Mouse (Mus musculus) hindbrain, embryonic 15.5 days (tissue): Measurements from ENCODE around the gene Ppp1r14b. TPM values are rescaled to one million over a fixed set of nuclear protein-coding genes. Genes with fewer than 3 reads are reported as not detected.

Experiments used
- ATAC-seq: fragments of 200-750 bp; cut with Nextera tagmentation; 2 replicates; pipeline ENCODE4 v1.8.0; 2017; ENCODE audit warnings: low read depth, moderate number of reproducible peaks, moderate TSS enrichment; ENCODE audit not compliant: low FRiP score
- H3K27ac ChIP-seq: fragments of 300-500 bp; sonication (generic); replicated peaks from 2 replicates; pipeline ENCODE4 v1.5.1; 2015; ENCODE audit warnings: mild to moderate bottlenecking, inconsistent platforms
- H3K27me3 ChIP-seq: fragments of 300-500 bp; sonication (generic); 2 replicates; pipeline ENCODE4 v1.6.1; 2015; ENCODE audit warnings: control low read depth, inconsistent platforms
- H3K36me3 ChIP-seq: fragments of 300-500 bp; sonication (generic); 2 replicates; pipeline ENCODE4 v1.6.1; 2015; ENCODE audit warnings: control low read depth, inconsistent platforms
- H3K4me1 ChIP-seq: fragments of 300-500 bp; sonication (generic); replicated peaks from 2 replicates; pipeline ENCODE4 v1.6.1; 2015; ENCODE audit warnings: control low read depth, inconsistent platforms
- H3K4me2 ChIP-seq: fragments of 300-500 bp; sonication (generic); 2 replicates; pipeline ENCODE4 v1.6.1; 2015; ENCODE audit warnings: moderate library complexity, mild to moderate bottlenecking, inconsistent platforms
- H3K4me3 ChIP-seq: fragments of 300-500 bp; sonication (generic); 2 replicates; pipeline ENCODE4 v1.5.1; 2015; ENCODE audit warnings: mild to moderate bottlenecking, inconsistent platforms
- H3K9ac ChIP-seq: fragments of 300-500 bp; sonication (generic); 2 replicates; pipeline ENCODE4 v1.6.1; 2015; ENCODE audit warnings: inconsistent platforms
- H3K9me3 ChIP-seq: fragments of 300-500 bp; sonication (generic); 2 replicates; pipeline ENCODE4 v1.6.1; 2016; ENCODE audit warnings: control low read depth, inconsistent platforms
- WGBS: fragments of 180-500 bp; shearing (Covaris S2); methylation state at CpG from one replicate; pipeline ENCODE4 v1.1.7; 2015; 5-methylcytosine and 5-hydroxymethylcytosine counted together
- polyA plus RNA-seq: library from polyadenylated mRNA; unstranded; fragments of >200 nt; fragmentation: Nextera tagmentation; extraction: Ambion mirVana; gene quantifications from 2 replicates; pipeline ENCODE4 v1.2.1, GENCODE M21; 2015

The Ppp1r14b gene
- polyA plus RNA-seq, 1 experiment from 2014 or later = 211 TPM

DNA sequence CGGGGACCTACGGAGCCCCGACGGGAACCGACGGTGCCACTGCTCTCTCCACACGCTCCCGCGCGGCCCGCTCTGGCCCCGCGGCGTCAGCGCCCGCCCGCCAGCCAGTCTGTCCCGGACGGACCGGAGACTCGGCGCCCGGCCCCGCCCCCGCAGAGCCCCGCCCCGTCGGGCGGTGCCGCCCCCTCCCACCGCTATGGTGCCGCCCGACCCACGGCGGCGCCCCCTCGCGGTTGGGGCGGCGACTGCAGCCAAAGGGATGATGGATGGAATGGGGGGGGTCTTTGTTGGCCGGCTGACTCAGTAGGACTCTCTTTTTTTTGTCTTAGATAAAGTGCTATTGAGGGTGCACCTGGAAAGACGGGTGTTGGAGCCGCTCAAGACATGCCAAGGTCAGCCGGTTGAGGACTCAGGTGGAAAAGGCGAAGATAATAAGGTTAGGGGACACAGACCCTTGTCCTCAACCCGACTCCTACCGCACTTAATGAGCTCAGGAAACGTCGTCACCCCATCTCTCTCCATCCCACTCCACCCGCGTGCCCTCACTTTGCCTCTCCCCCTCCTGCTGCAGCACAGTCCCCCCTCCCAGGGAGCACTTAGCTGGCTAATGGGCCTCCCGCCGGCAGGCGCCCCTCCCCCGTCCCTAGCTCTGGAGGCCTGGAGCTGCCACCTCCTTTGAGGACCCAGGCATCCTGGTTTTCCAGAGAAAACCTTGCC, 4.9 kb upstream of the Ppp1r14b start:
- Histone ChIP-seq H3K9me3 (no peaks in the 10 kb centered on the region), H3K4me1 (peaks cover 19% of the 10 kb centered on the region), H3K9ac (0 out of 2 replicates have a peak overlapping the region, but pooled peaks have one; percentile 24), H3K27me3 (peaks cover 16% of the 10 kb centered on the region), H3K4me3 (peak overlapping the region; percentile 38), H3K36me3 (no peaks in the 10 kb centered on the region), H3K4me2 (peak overlapping the region; percentile 55), H3K27ac (no peak overlapping the region)
- WGBS = 1% methylated on average over 41 of the region's 55 CpGs
- no peak for ATAC-seq

DNA sequence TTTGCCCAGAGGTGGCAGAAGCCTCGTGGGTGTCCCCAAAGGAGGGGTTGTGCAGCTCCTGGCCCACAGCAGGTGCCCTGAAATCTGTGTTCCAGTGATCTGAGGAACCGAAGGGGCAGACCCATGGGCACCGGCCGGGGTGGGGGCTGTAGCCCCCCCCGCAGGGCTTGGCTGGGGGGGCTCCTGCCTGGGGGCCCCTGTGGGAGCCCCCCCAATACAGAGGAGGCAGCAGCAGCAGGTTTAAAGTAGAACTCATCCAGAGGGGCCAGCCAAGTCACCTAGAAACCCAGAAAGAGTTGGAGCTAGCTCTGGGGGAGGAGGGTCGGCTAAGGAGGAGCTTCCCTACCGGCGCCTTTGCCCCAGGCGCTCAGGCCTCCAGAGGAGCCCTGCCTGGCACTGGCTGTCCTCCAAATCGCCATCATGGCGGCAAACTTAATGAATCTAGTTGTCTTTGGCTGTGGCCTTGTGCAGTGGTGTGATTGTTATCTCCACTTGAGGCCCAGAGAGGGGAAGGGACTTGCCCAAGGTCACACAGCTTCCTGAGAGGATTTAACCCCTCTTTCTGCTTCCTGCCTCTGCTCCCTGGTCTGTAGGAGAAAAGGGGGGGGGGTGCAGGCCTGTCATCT, 4.2 kb upstream of the Ppp1r14b start:
- peak overlapping the region; percentile 55; the same call in 1 of the 2 replicates for H3K4me2 ChIP-seq
- no peaks in the 10 kb centered on the region for H3K36me3 ChIP-seq
- H3K27me3 ChIP-seq = peaks cover 16% of the 10 kb centered on the region
- no peaks in the 10 kb centered on the region for H3K9me3 ChIP-seq
- no peak for ATAC-seq
- no peak overlapping the region for H3K27ac ChIP-seq
- no peak overlapping the region for H3K9ac ChIP-seq
- peaks cover 19% of the 10 kb centered on the region for H3K4me1 ChIP-seq
- 0 out of 2 replicates have a peak overlapping the region, but pooled peaks have one; percentile 38 for H3K4me3 ChIP-seq
- WGBS = 22% methylated on average over 11 of the region's 11 CpGs

DNA sequence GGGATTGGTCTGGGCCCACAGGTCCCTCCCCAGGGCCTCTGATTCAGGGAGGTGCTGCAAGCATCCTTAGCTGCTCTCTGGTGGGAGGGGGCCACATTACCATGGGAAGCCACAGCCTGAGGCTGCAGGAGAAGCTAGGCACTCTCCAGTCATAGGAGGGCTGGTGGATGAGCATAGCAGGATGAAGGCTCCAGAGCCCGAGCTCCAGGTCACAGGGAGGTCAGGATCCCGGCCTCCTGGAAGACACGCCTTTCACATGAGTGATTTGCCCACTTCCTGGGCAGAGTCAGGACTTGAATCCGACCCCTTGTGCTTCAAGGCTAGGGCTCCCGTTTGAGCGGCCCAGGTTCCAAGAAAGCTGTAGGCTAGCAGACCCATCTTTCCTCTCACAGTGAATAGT, 3.1 kb upstream of the Ppp1r14b start:
- Histone ChIP-seq H3K4me2 (no peak overlapping the region), H3K9me3 (no peaks in the 10 kb centered on the region), H3K36me3 (no peaks in the 10 kb centered on the region), H3K27me3 (peaks cover 16% of the 10 kb centered on the region), H3K4me1 (peaks cover 28% of the 10 kb centered on the region), H3K27ac (no peak overlapping the region), H3K4me3 (no peak overlapping the region), H3K9ac (no peak overlapping the region)
- WGBS = 35% methylated on average over 6 of the region's 6 CpGs
- no peak for ATAC-seq

DNA sequence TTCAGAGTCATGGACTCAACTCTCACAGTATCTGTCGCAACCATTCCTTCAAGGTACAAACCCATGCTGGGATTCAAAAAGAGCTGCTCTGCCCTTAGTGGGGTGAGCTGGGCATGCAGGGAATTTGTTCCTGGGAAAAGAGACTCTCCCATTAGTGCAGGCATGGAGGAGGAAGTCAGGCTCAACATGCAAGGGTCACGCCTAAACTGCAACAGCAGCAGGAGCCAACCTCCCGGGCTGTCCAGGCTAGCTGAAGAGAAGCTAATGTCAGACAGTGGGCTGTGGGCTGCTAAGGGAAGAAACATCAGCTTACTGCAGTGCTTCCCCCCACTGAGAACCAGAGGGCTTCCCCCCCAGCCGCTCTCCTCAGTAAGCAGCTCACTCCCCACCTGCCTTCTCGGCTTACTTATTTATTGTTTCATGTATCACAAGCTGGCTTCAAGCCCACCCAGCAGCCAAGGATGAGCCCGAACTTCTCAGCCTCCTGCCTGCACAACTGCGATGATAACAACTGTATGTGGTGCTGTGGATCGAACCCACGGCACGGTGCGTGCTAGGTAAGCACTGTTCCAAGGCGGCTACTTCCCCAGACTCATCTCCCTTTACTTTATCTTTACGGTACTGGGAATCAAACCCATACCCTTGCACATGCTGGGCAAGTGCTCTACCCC, 2.4 kb upstream of the Ppp1r14b start:
- no peak for ATAC-seq
- Histone ChIP-seq H3K36me3 (no peaks in the 10 kb centered on the region), H3K27me3 (peaks cover 16% of the 10 kb centered on the region), H3K4me3 (no peak overlapping the region), H3K9me3 (no peaks in the 10 kb centered on the region), H3K4me2 (no peak overlapping the region), H3K4me1 (peaks cover 36% of the 10 kb centered on the region), H3K27ac (no peak overlapping the region), H3K9ac (no peak overlapping the region)
- 84% methylated on average over 13 of the region's 13 CpGs for WGBS

DNA sequence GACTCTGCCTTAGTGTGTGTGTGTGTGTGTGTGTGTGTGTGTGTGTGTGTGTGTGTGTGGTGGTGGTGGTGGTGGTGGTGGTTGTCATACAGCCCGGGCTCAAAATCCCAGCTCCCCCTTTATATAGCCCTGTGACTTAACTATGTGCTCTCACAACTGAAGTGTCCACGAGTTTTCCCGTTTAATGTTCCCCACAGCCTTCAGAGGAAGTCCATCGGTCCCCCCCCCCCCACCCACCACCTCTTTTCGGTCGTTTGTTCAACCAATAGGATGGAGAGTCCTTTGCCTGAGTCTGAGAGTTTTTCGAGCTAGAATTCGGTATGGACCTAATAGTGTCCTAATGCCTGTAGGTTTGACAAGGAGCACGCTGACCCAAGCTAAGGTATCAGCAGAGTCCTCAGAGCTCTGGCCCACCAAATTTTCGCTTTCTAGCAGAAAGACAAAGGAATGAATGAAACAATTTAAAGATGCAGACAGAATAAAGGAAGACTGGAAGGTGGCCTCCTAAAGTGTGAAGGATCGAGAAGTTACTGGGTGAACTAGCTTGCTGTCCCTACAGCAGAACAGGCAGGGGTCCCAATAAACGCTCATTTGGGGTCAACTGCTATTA, 1.1 kb upstream of the Ppp1r14b start:
- H3K9ac ChIP-seq = peak overlapping the region; percentile 58
- peak overlapping the region; percentile 91 for H3K27ac ChIP-seq
- no peaks in the 10 kb centered on the region for H3K36me3 ChIP-seq
- H3K4me2 ChIP-seq = peak overlapping the region; percentile 87
- no peaks in the 10 kb centered on the region for H3K9me3 ChIP-seq
- peak overlapping the region; percentile 69 for H3K4me3 ChIP-seq
- ATAC-seq = no peak
- 40% methylated on average over 12 of the region's 12 CpGs for WGBS
- peaks cover 49% of the 10 kb centered on the region for H3K4me1 ChIP-seq
- H3K27me3 ChIP-seq = peaks cover 11% of the 10 kb centered on the region; the same call in 1 of the 2 replicates

DNA sequence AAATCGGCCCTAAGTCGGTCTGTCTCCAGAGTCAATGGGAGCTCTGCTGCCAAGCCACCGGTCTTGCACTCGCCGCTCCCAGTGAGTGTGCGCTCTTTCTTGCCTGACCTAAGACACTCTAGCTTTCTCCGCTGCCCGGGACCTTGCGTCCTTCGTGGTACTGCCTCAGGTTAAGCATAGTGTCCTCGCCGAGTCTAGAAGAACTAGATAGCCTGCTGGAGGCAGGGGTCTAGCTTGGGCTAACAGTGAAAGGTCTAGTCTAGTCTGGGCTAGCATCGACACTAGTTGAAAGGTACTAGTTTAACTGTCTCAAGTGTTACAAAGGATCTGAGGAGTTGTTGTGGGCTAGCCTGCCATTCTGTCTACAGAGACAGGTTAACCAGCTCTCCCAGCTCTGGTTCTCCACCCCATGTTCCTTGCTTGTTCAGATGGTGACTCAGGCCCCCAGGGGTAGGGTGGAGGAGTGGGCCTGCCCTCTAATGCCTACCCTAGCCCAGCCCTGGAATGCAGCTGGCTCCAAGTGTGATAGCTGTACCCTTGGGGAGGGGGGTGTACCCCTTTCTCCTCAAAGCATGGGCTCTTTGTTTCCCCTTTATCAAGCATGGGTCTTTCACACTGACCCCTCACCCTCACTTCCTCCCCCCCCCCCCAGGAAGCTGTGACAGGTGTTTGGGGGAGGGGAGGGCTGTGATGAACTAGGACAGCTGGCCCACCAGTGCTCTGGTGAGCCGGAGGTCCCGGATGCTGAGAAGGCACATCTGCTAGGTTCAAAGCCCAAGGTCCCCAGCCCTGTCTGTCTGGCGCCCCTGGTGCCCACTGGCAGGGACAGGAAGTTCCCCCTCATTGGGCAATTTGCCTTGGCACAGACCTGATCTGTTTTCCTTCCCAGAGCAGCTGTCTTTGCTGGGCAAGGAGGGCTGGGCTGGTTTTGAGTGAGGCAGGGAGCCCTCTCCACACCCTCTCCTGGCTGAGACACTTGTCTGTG, 1.1 kb downstream of the Ppp1r14b start, which contains the start of gene Plcb3:
Gene Plcb3, minus strand, starts transcription at position 934 of the 985 bp plus-strand sequence.
- ATAC-seq = no peak
- peaks cover 45% of the 10 kb centered on the region for H3K4me1 ChIP-seq
- no peaks in the 10 kb centered on the region for H3K36me3 ChIP-seq
- peak within 1 kb of the TSS; percentile 91 for H3K27ac ChIP-seq
- H3K9me3 ChIP-seq = no peaks in the 10 kb centered on the region
- 0% methylated on average over 16 of the region's 16 CpGs for WGBS
- H3K9ac ChIP-seq = peak within 1 kb of the TSS; percentile 58
- H3K4me2 ChIP-seq = peak within 1 kb of the TSS; percentile 87
- H3K27me3 ChIP-seq = peaks cover 3% of the 10 kb centered on the region; the same call in 1 of the 2 replicates
- peak within 1 kb of the TSS; percentile 69 for H3K4me3 ChIP-seq

DNA sequence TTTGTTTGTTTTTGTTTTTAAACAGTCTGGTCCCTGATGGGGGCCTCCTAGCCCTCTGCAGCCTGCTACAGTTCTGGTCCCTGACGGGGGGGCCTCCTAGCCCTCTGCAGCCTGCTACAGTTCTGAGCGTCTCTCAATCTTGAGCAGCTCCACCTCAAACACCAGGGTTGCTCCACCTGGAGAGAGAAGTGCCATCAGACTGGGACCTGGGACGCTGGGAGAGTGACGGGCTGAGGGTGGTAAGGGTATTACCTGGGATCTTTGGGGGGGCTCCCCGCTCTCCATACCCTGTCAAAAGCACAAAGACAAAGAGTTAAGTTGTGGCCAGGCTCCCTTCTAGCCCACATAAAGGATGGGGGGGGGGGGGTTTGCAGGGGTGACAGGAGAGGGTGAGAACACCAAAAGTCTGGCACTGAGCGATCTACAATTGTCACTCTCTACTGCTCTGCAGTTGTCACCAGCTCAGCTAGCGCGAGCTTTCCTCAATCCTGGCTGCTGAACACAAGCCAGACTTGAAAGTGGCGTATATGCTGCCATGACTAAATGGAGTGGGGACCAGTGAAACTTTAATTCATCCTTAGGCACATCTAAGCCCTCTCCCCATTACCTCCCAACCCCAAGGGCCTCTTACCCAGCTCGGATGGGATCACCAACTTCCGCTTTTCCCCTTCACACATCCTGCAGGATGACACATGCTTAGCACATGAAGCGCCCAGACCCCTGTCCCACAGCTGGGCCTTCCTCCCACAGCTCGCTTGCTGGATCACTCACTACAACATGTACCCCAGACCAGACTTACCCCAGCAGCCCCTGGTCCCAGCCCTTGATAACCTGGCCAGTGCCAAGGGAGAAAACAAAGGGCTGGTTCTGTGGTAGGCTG, 3.2 kb downstream of the Ppp1r14b start:
- Histone ChIP-seq H3K4me1 (peaks cover 53% of the 10 kb centered on the region), H3K36me3 (0 out of 2 replicates have a peak, but pooled peaks cover 4% of the 10 kb centered on the region), H3K4me3 (peak overlapping the region; percentile 70; the same call in 1 of the 2 replicates), H3K4me2 (peak overlapping the region; percentile 87), H3K27ac (peak overlapping the region; percentile 97), H3K9me3 (no peaks in the 10 kb centered on the region), H3K9ac (0 out of 2 replicates have a peak overlapping the region, but pooled peaks have one; percentile 39), H3K27me3 (no peaks in the 10 kb centered on the region)
- 78% methylated on average over 13 of the region's 13 CpGs for WGBS
- no peak for ATAC-seq

DNA sequence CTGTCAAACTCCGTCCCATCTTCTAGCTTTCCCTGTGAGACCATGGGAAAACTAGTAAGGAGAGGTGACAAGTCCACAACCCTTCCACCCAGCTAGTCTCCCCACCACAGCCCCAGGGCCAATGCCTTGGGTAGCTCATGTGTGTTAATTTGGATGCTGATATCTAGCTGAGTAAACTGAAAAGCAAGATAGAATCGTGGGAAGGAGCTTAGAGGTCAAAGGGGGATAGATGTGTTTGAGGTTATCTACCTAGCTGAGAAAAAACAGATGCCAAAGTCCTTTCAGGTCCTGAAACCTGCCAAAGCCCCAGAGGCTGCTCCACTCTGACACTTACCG, 3.8 kb downstream of the Ppp1r14b start:
- Histone ChIP-seq H3K27ac (peak overlapping the region; percentile 97), H3K4me2 (peak overlapping the region; percentile 87), H3K9ac (peak overlapping the region; percentile 39), H3K9me3 (no peaks in the 10 kb centered on the region), H3K36me3 (peaks cover 8% of the 10 kb centered on the region; the same call in 1 of the 2 replicates), H3K27me3 (no peaks in the 10 kb centered on the region), H3K4me3 (peak overlapping the region; percentile 70), H3K4me1 (peaks cover 53% of the 10 kb centered on the region)
- no peak for ATAC-seq
- 53% methylated on average over 3 of the region's 3 CpGs for WGBS

DNA sequence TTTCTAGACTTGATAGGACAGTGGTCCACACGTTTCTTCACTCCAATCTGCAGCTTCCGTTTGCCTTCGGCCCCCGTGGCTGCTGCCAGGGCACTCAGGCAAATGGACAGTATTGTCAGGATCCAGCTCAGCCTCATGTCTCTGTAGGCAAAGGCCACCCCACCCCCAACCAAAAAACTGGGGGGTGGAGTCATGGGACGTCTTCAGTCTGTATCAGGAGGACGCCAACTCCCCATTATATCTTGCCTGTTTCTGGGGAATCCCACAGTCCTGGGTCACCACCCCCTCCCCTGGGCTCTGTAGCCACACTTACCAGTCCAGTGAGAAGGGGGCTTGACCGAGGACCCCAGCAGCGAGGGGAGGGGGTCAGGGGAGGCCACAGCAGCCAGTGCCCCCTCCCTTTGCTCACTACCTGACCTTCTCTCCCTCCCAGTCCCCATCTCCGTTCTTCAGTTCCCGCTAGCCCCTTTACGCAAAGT, 4.3 kb downstream of the Ppp1r14b start:
- WGBS = 9% methylated on average over 11 of the region's 11 CpGs
- H3K27ac ChIP-seq = peak overlapping the region; percentile 97
- no peaks in the 10 kb centered on the region for H3K9me3 ChIP-seq
- ATAC-seq = no peak
- peaks cover 49% of the 10 kb centered on the region for H3K4me1 ChIP-seq
- no peaks in the 10 kb centered on the region for H3K27me3 ChIP-seq
- H3K4me2 ChIP-seq = peak overlapping the region; percentile 87
- peak overlapping the region; percentile 70 for H3K4me3 ChIP-seq
- H3K36me3 ChIP-seq = peaks cover 12% of the 10 kb centered on the region; the same call in 1 of the 2 replicates
- H3K9ac ChIP-seq = peak overlapping the region; percentile 39
